Mouse (Mus musculus) myocyte (in vitro differentiated cells): ENCODE results near the gene Tpt1. TPM values are rescaled to one million over a fixed set of nuclear protein-coding genes. Genes with fewer than 3 reads are reported as not detected.

Experiments used
- H3K27me3 ChIP-seq: one replicate; pipeline ENCODE4 v1.6.1; 2011; ENCODE audit not compliant: control insufficient read depth, insufficient read depth, insufficient read length
- H3K36me3 ChIP-seq: one replicate; pipeline ENCODE4 v1.6.1; 2011; ENCODE audit not compliant: control insufficient read depth, insufficient read depth
- H3K4me2 ChIP-seq: one replicate; pipeline ENCODE4 v1.6.1; 2011; ENCODE audit warnings: low read depth, control low read depth
- H3K4me3 ChIP-seq: one replicate; pipeline ENCODE4 v1.5.1; 2011; ENCODE audit warnings: mild to moderate bottlenecking, control low read depth, moderate library complexity
- H3K79me2 ChIP-seq: one replicate; pipeline ENCODE4 v1.6.1; 2011; ENCODE audit not compliant: control insufficient read depth, insufficient read depth
- H3ac ChIP-seq: one replicate; pipeline ENCODE4 v1.6.1; 2011; ENCODE audit not compliant: control insufficient read depth, insufficient read length
- CEBPB ChIP-seq: IDR thresholded peaks from 2 replicates; pipeline ENCODE4 v1.6.1; 2011; ENCODE audit warnings: mild to moderate bottlenecking, moderate library complexity; ENCODE audit not compliant: poor library complexity, insufficient read depth, severe bottlenecking
- E2F4 ChIP-seq: IDR thresholded peaks from one replicate; pipeline ENCODE4 v1.6.1; 2011; ENCODE audit warnings: mild to moderate bottlenecking, control low read depth, moderate library complexity; ENCODE audit not compliant: insufficient read depth
- MAX ChIP-seq: IDR thresholded peaks from one replicate; pipeline ENCODE4 v1.6.1; 2011; ENCODE audit warnings: low read depth, mild to moderate bottlenecking, control low read depth
- MYOD1 ChIP-seq, 3 experiments: IDR thresholded peaks; one replicate each; pipeline ENCODE4 v1.6.1; 2011; ENCODE audit warnings: control low read depth in 2 of 3, low read depth in 2 of 3, mild to moderate bottlenecking in 2 of 3, moderate library complexity in 1 of 3; ENCODE audit not compliant: insufficient read length in 2 of 3, control insufficient read depth in 1 of 3
- MYOG ChIP-seq, 3 experiments: IDR thresholded peaks; one replicate each; pipeline ENCODE4 v1.6.1; 2011; ENCODE audit warnings: control low read depth in 2 of 3, low read depth in 2 of 3, mild to moderate bottlenecking in 2 of 3; ENCODE audit not compliant: insufficient read length in 2 of 3, control insufficient read depth in 1 of 3, insufficient read depth in 1 of 3
- POLR2A ChIP-seq: IDR thresholded peaks from one replicate; pipeline ENCODE4 v1.6.1; 2011; ENCODE audit warnings: low read depth, mild to moderate bottlenecking, control low read depth, moderate library complexity; ENCODE audit not compliant: insufficient read length
- POLR2AphosphoS2 ChIP-seq: IDR thresholded peaks from one replicate; pipeline ENCODE4 v1.6.1; 2011; ENCODE audit warnings: low read depth, control low read depth; ENCODE audit not compliant: insufficient read length
- REST ChIP-seq: IDR thresholded peaks from one replicate; pipeline ENCODE4 v1.6.1; 2011; ENCODE audit warnings: mild to moderate bottlenecking, control low read depth, moderate library complexity; ENCODE audit not compliant: insufficient read depth, insufficient read length
- SRF ChIP-seq: IDR thresholded peaks from one replicate; pipeline ENCODE4 v1.6.1; 2011; ENCODE audit warnings: low read depth; ENCODE audit not compliant: control insufficient read depth, insufficient read length
- TCF12 ChIP-seq: IDR thresholded peaks from one replicate; pipeline ENCODE4 v1.6.1; 2011; ENCODE audit warnings: mild to moderate bottlenecking, control low read depth; ENCODE audit not compliant: poor library complexity, insufficient read depth, severe bottlenecking
- TCF3 ChIP-seq: IDR thresholded peaks from one replicate; pipeline ENCODE4 v1.6.1; 2011; ENCODE audit warnings: low read depth, control low read depth; ENCODE audit not compliant: insufficient read length
- USF1 ChIP-seq: IDR thresholded peaks from one replicate; pipeline ENCODE4 v1.6.1; 2011; ENCODE audit warnings: low read depth, mild to moderate bottlenecking, control low read depth, moderate library complexity
- polyA plus RNA-seq: library from polyadenylated mRNA; unstranded; fragments of >200 nt; fragmentation: generic; extraction: Trizol; gene quantifications from one replicate; pipeline ENCODE4 v1.2.1, GENCODE M21; 2012; ENCODE audit warnings: missing spikeins

The Tpt1 gene
- polyA plus RNA-seq, 1 experiment: 6,214 TPM

- Histone ChIP-seq H3K27me3 (no peaks in the 10 kb centered on the region), H3K36me3 (no peaks in the 10 kb centered on the region), H3K79me2 (no peaks in the 10 kb centered on the region), H3K4me3 (peak overlapping the region; percentile 34), H3ac (peak overlapping the region; percentile 34), H3K4me2 (peak overlapping the region; percentile 93)
- TF ChIP-seq POLR2A: peak; percentile 82
- TF ChIP-seq E2F4: no peak
- no peak for TF ChIP-seq MYOD1 (IDR thresholded peaks at IDR 0.05; ENCODE audit: control insufficient read depth in 1 of 3, insufficient read length in 2 of 3, low read depth in 2 of 3)
- TF ChIP-seq SRF: no peak
- no peak for TF ChIP-seq TCF3
- no peak for TF ChIP-seq MYOG (IDR thresholded peaks at IDR 0.05; ENCODE audit: control insufficient read depth in 1 of 3, insufficient read depth in 1 of 3, insufficient read length in 2 of 3, low read depth in 2 of 3)
- TF ChIP-seq CEBPB: no peak
- TF ChIP-seq USF1: peak; percentile 98
- peak; percentile 95 for TF ChIP-seq POLR2AphosphoS2
- TF ChIP-seq MAX: no peak
These were observed 10.6 kb upstream of the Tpt1 start for GRCm38 (mm10) chr14:75834251-75834738.

GRCm38 (mm10) chr14:75834739-75835381 is 10.0 kb upstream of the Tpt1 start:
- TF ChIP-seq MYOD1 (IDR thresholded peaks at IDR 0.05; ENCODE audit: control insufficient read depth in 1 of 3, insufficient read length in 2 of 3, low read depth in 2 of 3) (peak; percentile 71 to 98 (median 98)), USF1 (no peak), SRF (no peak), TCF3 (peak; percentile 97), CEBPB (no peak), POLR2A (peak; percentile 65), POLR2AphosphoS2 (peak; percentile 81), TCF12 (peak; percentile 95), MYOG (IDR thresholded peaks at IDR 0.05; ENCODE audit: control insufficient read depth in 1 of 3, insufficient read depth in 1 of 3, insufficient read length in 2 of 3, low read depth in 2 of 3) (peak; percentile 98 to 99 (median 99)), REST (no peak), E2F4 (no peak), MAX (no peak)
- H3K4me3 ChIP-seq: peak overlapping the region; percentile 34
- peak overlapping the region; percentile 34 for H3ac ChIP-seq
- peak overlapping the region; percentile 93 for H3K4me2 ChIP-seq
- H3K79me2 ChIP-seq: no peaks in the 10 kb centered on the region
- no peaks in the 10 kb centered on the region for H3K27me3 ChIP-seq
- H3K36me3 ChIP-seq: no peaks in the 10 kb centered on the region

- Histone ChIP-seq H3K27me3 (no peaks in the 10 kb centered on the region), H3ac (no peak overlapping the region), H3K4me3 (no peak overlapping the region), H3K4me2 (peak overlapping the region; percentile 93), H3K79me2 (no peaks in the 10 kb centered on the region), H3K36me3 (no peaks in the 10 kb centered on the region)
- TF ChIP-seq POLR2A: no peak
- no peak for TF ChIP-seq MYOG (IDR thresholded peaks at IDR 0.05; ENCODE audit: control insufficient read depth in 1 of 3, insufficient read depth in 1 of 3, insufficient read length in 2 of 3, low read depth in 2 of 3)
- no peak for TF ChIP-seq POLR2AphosphoS2
These were observed 8.3 kb upstream of the Tpt1 start for GRCm38 (mm10) chr14:75836579-75836978.

- H3K79me2 ChIP-seq: no peaks in the 10 kb centered on the region
- H3K4me3 ChIP-seq: no peak overlapping the region
- H3ac ChIP-seq: no peak overlapping the region
- H3K4me2 ChIP-seq: peak overlapping the region; percentile 93
- H3K36me3 ChIP-seq: no peaks in the 10 kb centered on the region
- TF ChIP-seq POLR2A: no peak
- TF ChIP-seq TCF12: peak; percentile 73
- TF ChIP-seq SRF: no peak
- TF ChIP-seq MYOD1 (IDR thresholded peaks at IDR 0.05; ENCODE audit: control insufficient read depth in 1 of 3, insufficient read length in 2 of 3, low read depth in 2 of 3): peak; percentile 82 to 94 (median 83)
- no peak for TF ChIP-seq E2F4
- peak; percentile 86 to 89 (median 89) for TF ChIP-seq MYOG (IDR thresholded peaks at IDR 0.05; ENCODE audit: control insufficient read depth in 1 of 3, insufficient read depth in 1 of 3, insufficient read length in 2 of 3, low read depth in 2 of 3)
- no peak for TF ChIP-seq MAX
- peak; percentile 71 for TF ChIP-seq TCF3
- no peak for TF ChIP-seq CEBPB
- no peak for TF ChIP-seq REST
- no peak for TF ChIP-seq USF1
- TF ChIP-seq POLR2AphosphoS2: no peak
- no peaks in the 10 kb centered on the region for H3K27me3 ChIP-seq
These were observed 7.6 kb upstream of the Tpt1 start for GRCm38 (mm10) chr14:75837048-75837916.
